Mouse (Mus musculus): Measurements from ENCODE around the gene Gm3250. TPM values are rescaled to one million over a fixed set of nuclear protein-coding genes. Genes with fewer than 3 reads are reported as not detected.
"Not testable (repeated sequence)": the region's sequence is repeated elsewhere in the genome, so short reads cannot be mapped to it uniquely, and the experiment has no call there.

Gene Gm3250
- polyA plus RNA-seq (2015; fragmentation: Nextera tagmentation; extraction: Ambion mirVana): not detected in 2 replicates

GRCm38 (mm10) chr10:77782442-77782841 is at the start of gene Gm3250:
TSS of gene Gm3250 (minus strand) at chr10:77782542.
- not testable (repeated sequence) for H3K4me3 ChIP-seq (ENCODE audit: low read length); H3K27ac ChIP-seq (ENCODE audit: low read length); H3K27me3 ChIP-seq (ENCODE audit: control insufficient read depth, insufficient read depth, low read depth, low read length); H3K36me3 ChIP-seq (ENCODE audit: control insufficient read depth, insufficient read depth, low read length); H3K9me3 ChIP-seq (ENCODE audit: control insufficient read depth, low read length); H3K4me2 ChIP-seq (ENCODE audit: low read depth, low read length); ATAC-seq (ENCODE audit: low read depth); H3K4me1 ChIP-seq (replicated peaks; ENCODE audit: control insufficient read depth, insufficient read depth, low read length); H3K9ac ChIP-seq (ENCODE audit: low read length)
- WGBS: 29% methylated on average over 1 of the region's 1 CpGs

- Histone ChIP-seq H3K4me1 (replicated peaks; ENCODE audit: control insufficient read depth, insufficient read depth, low read length) (no peaks in the 10 kb centered on the region), H3K4me2 (ENCODE audit: low read depth, low read length) (no peak within 1 kb of the TSS), H3K9ac (ENCODE audit: low read length) (no peak within 1 kb of the TSS), H3K36me3 (ENCODE audit: control insufficient read depth, insufficient read depth, low read length) (no peaks in the 10 kb centered on the region), H3K27me3 (ENCODE audit: control insufficient read depth, insufficient read depth, low read depth, low read length) (no peaks in the 10 kb centered on the region), H3K9me3 (ENCODE audit: control insufficient read depth, low read length) (no peaks in the 10 kb centered on the region), H3K27ac (ENCODE audit: low read length) (no peak within 1 kb of the TSS), H3K4me3 (ENCODE audit: low read length) (no peak within 1 kb of the TSS)
- peak; percentile 47; the same call in 1 of the 2 replicates for ATAC-seq (ENCODE audit: low read depth)
- WGBS: 52% methylated on average over 6 of the region's 6 CpGs
Observed at GRCm38 (mm10) chr10:77826951-77827350, 44.6 kb upstream of the Gm3250 start, which contains the start of gene Krtap10-4. TSS of gene Krtap10-4 (minus strand) at chr10:77827095.

GRCm38 (mm10) chr10:77819203-77819602 is 36.9 kb upstream of the Gm3250 start:
- WGBS: 35% methylated on average over 4 of the region's 4 CpGs

GRCm38 (mm10) chr10:77818523-77818922 is 36.2 kb upstream of the Gm3250 start:
- 96% methylated on average over 4 of the region's 4 CpGs for WGBS
- Histone ChIP-seq H3K4me2 (ENCODE audit: low read depth, low read length) (no peak overlapping the region), H3K9me3 (ENCODE audit: control insufficient read depth, low read length) (no peaks in the 10 kb centered on the region), H3K4me1 (replicated peaks; ENCODE audit: control insufficient read depth, insufficient read depth, low read length) (no peaks in the 10 kb centered on the region), H3K36me3 (ENCODE audit: control insufficient read depth, insufficient read depth, low read length) (no peaks in the 10 kb centered on the region), H3K4me3 (ENCODE audit: low read length) (no peak overlapping the region), H3K27me3 (ENCODE audit: control insufficient read depth, insufficient read depth, low read depth, low read length) (no peaks in the 10 kb centered on the region), H3K27ac (ENCODE audit: low read length) (no peak overlapping the region), H3K9ac (ENCODE audit: low read length) (no peak overlapping the region)
- no peak for ATAC-seq (ENCODE audit: low read depth)

More at GRCm38 (mm10) chr10:77819203-77819602, 36.9 kb upstream of the Gm3250 start:
- Histone ChIP-seq H3K4me3 (ENCODE audit: low read length) (no peak overlapping the region), H3K36me3 (ENCODE audit: control insufficient read depth, insufficient read depth, low read length) (no peaks in the 10 kb centered on the region), H3K4me1 (replicated peaks; ENCODE audit: control insufficient read depth, insufficient read depth, low read length) (no peaks in the 10 kb centered on the region), H3K9ac (ENCODE audit: low read length) (no peak overlapping the region), H3K27me3 (ENCODE audit: control insufficient read depth, insufficient read depth, low read depth, low read length) (no peaks in the 10 kb centered on the region), H3K27ac (ENCODE audit: low read length) (no peak overlapping the region), H3K4me2 (ENCODE audit: low read depth, low read length) (no peak overlapping the region), H3K9me3 (ENCODE audit: control insufficient read depth, low read length) (no peaks in the 10 kb centered on the region)
- no peak for ATAC-seq (ENCODE audit: low read depth)

GRCm38 (mm10) chr10:77815514-77815913 is 33.2 kb upstream of the Gm3250 start:
- ATAC-seq (ENCODE audit: low read depth): no peak
- Histone ChIP-seq H3K27me3 (ENCODE audit: control insufficient read depth, insufficient read depth, low read depth, low read length) (no peaks in the 10 kb centered on the region), H3K36me3 (ENCODE audit: control insufficient read depth, insufficient read depth, low read length) (no peaks in the 10 kb centered on the region), H3K9ac (ENCODE audit: low read length) (no peak overlapping the region), H3K4me3 (ENCODE audit: low read length) (no peak overlapping the region), H3K4me2 (ENCODE audit: low read depth, low read length) (no peak overlapping the region), H3K9me3 (ENCODE audit: control insufficient read depth, low read length) (no peaks in the 10 kb centered on the region), H3K27ac (ENCODE audit: low read length) (no peak overlapping the region), H3K4me1 (replicated peaks; ENCODE audit: control insufficient read depth, insufficient read depth, low read length) (no peaks in the 10 kb centered on the region)
- 24% methylated on average over 5 of the region's 5 CpGs for WGBS

- no peaks in the 10 kb centered on the region; the same call in 1 of the 2 replicates for H3K9me3 ChIP-seq (ENCODE audit: control insufficient read depth, low read length)
- WGBS: 12% methylated on average over 4 of the region's 4 CpGs
- no peak for ATAC-seq (ENCODE audit: low read depth)
Observed at GRCm38 (mm10) chr10:77814382-77814781, 32.0 kb upstream of the Gm3250 start, which contains the start of gene Gm2696. TSS of gene Gm2696 (plus strand) at chr10:77814682.

GRCm38 (mm10) chr10:77811743-77812142 is 29.4 kb upstream of the Gm3250 start, which contains the start of gene Gm9507:
TSS of gene Gm9507 (minus strand) at chr10:77811843.
- no peaks in the 10 kb centered on the region for H3K36me3 ChIP-seq (ENCODE audit: control insufficient read depth, insufficient read depth, low read length)
- no peak within 1 kb of the TSS for H3K4me3 ChIP-seq (ENCODE audit: low read length)
- WGBS: 34% methylated on average over 4 of the region's 5 CpGs
- no peaks in the 10 kb centered on the region; the same call in 1 of the 2 replicates for H3K9me3 ChIP-seq (ENCODE audit: control insufficient read depth, low read length)
- H3K9ac ChIP-seq (ENCODE audit: low read length): no peak within 1 kb of the TSS
- no peaks in the 10 kb centered on the region for H3K4me1 ChIP-seq (replicated peaks; ENCODE audit: control insufficient read depth, insufficient read depth, low read length)
- H3K27ac ChIP-seq (ENCODE audit: low read length): no peak within 1 kb of the TSS
- no peaks in the 10 kb centered on the region for H3K27me3 ChIP-seq (ENCODE audit: control insufficient read depth, insufficient read depth, low read depth, low read length)
- ATAC-seq (ENCODE audit: low read depth): no peak
- H3K4me2 ChIP-seq (ENCODE audit: low read depth, low read length): no peak within 1 kb of the TSS

More at GRCm38 (mm10) chr10:77814382-77814781, 32.0 kb upstream of the Gm3250 start, which contains the start of gene Gm2696:
- no peaks in the 10 kb centered on the region for H3K36me3 ChIP-seq (ENCODE audit: control insufficient read depth, insufficient read depth, low read length)
- H3K27ac ChIP-seq (ENCODE audit: low read length): no peak within 1 kb of the TSS
- no peak within 1 kb of the TSS for H3K9ac ChIP-seq (ENCODE audit: low read length)
- H3K27me3 ChIP-seq (ENCODE audit: control insufficient read depth, insufficient read depth, low read depth, low read length): no peaks in the 10 kb centered on the region
- no peak within 1 kb of the TSS for H3K4me2 ChIP-seq (ENCODE audit: low read depth, low read length)
- H3K4me3 ChIP-seq (ENCODE audit: low read length): no peak within 1 kb of the TSS
- H3K4me1 ChIP-seq (replicated peaks; ENCODE audit: control insufficient read depth, insufficient read depth, low read length): no peaks in the 10 kb centered on the region

GRCm38 (mm10) chr10:77804095-77804494 is 21.8 kb upstream of the Gm3250 start:
- H3K4me3 ChIP-seq (ENCODE audit: low read length): no peak overlapping the region

GRCm38 (mm10) chr10:77798921-77799508 is 16.7 kb upstream of the Gm3250 start, which contains the start of gene Gm19668:
TSS of gene Gm19668 (minus strand) at chr10:77799133.
- Histone ChIP-seq H3K9ac (ENCODE audit: low read length) (no peak within 1 kb of the TSS), H3K27ac (ENCODE audit: low read length) (no peak within 1 kb of the TSS), H3K36me3 (ENCODE audit: control insufficient read depth, insufficient read depth, low read length) (no peaks in the 10 kb centered on the region), H3K4me2 (ENCODE audit: low read depth, low read length) (no peak within 1 kb of the TSS), H3K4me3 (ENCODE audit: low read length) (no peak within 1 kb of the TSS), H3K27me3 (ENCODE audit: control insufficient read depth, insufficient read depth, low read depth, low read length) (no peaks in the 10 kb centered on the region), H3K4me1 (replicated peaks; ENCODE audit: control insufficient read depth, insufficient read depth, low read length) (no peaks in the 10 kb centered on the region), H3K9me3 (ENCODE audit: control insufficient read depth, low read length) (no peaks in the 10 kb centered on the region)
- 56% methylated on average over 8 of the region's 8 CpGs for WGBS
- no peak for ATAC-seq (ENCODE audit: low read depth)

More at GRCm38 (mm10) chr10:77804095-77804494, 21.8 kb upstream of the Gm3250 start:
- 33% methylated on average over 3 of the region's 3 CpGs for WGBS
- Histone ChIP-seq H3K27ac (ENCODE audit: low read length) (no peak overlapping the region), H3K27me3 (ENCODE audit: control insufficient read depth, insufficient read depth, low read depth, low read length) (no peaks in the 10 kb centered on the region), H3K4me2 (ENCODE audit: low read depth, low read length) (no peak overlapping the region), H3K9me3 (ENCODE audit: control insufficient read depth, low read length) (no peaks in the 10 kb centered on the region), H3K36me3 (ENCODE audit: control insufficient read depth, insufficient read depth, low read length) (no peaks in the 10 kb centered on the region), H3K4me1 (replicated peaks; ENCODE audit: control insufficient read depth, insufficient read depth, low read length) (no peaks in the 10 kb centered on the region), H3K9ac (ENCODE audit: low read length) (no peak overlapping the region)
- ATAC-seq (ENCODE audit: low read depth): peak; percentile 59
